Comparison of ENCODE assay signal across 7 mouse cellular contexts in genomic region chr16:17124119-17124870, GRCm38 (mm10). TPM values are rescaled to one million over a fixed set of nuclear protein-coding genes. Genes with fewer than 3 reads are reported as not detected.
A peak's percentile ranks its signal among the peaks of the same experiment; 100 is the strongest.
DNase-seq lines count a peak whose midpoint lies in the region; ATAC-seq and TF ChIP-seq lines count a peak whose summit lies in the region.

No protein-coding gene starts in this region.

- no peaks in the 10 kb centered on the region for H3K9me3 ChIP-seq in MEL (replicated peaks; ENCODE audit: insufficient read depth, low read length)
- no peaks in the 10 kb centered on the region for H3K9me3 ChIP-seq in forebrain, postnatal 0 days (ENCODE audit: low read length)

- TF ChIP-seq RAD21 in MEL (IDR thresholded peaks at IDR 0.05; ENCODE audit: low read depth, low read length), result no peak

- peaks cover 12% of the 10 kb centered on the region for H3K79me2 ChIP-seq in MEL (ENCODE audit: control insufficient read depth, insufficient read depth, low read length, poor library complexity)

- H3K4me1 ChIP-seq in MEL (ENCODE audit: control insufficient read depth in 1 of 2, insufficient read depth in 2 of 2, low read length in 2 of 2), result peaks cover 0 to 6% of the 10 kb centered on the region in 2 experiments; a peak in 1 of 4 replicates
- 0 out of 2 replicates have a peak, but pooled peaks cover 7% of the 10 kb centered on the region for H3K4me1 ChIP-seq in forebrain, postnatal 0 days (ENCODE audit: insufficient read depth)

- peak overlapping the region; percentile 53 for H3K4me2 ChIP-seq in forebrain, postnatal 0 days (ENCODE audit: low read depth)

- peak overlapping the region; percentile 75 for H3K9ac ChIP-seq in MEL (ENCODE audit: control insufficient read depth, low read depth, low read length, poor library complexity, severe bottlenecking)
- H3K9ac ChIP-seq in forebrain, postnatal 0 days, result peak overlapping the region; percentile 31; the same call in 1 of the 2 replicates

- no peak for TF ChIP-seq POLR2A in MEL (IDR thresholded peaks at IDR 0.05; ENCODE audit: control insufficient read depth in 1 of 2, insufficient read depth in 1 of 2, low read depth in 1 of 2, low read length in 2 of 2, poor library complexity in 1 of 2)

- intact Hi-C loops in left cerebral cortex, postnatal 10 days (cut with DNase I), result no loop called here

- H3K27ac ChIP-seq in MEL (ENCODE audit: control insufficient read depth, low read depth, low read length), result peak overlapping the region; percentile 22
- H3K27ac ChIP-seq in forebrain, postnatal 0 days (ENCODE audit: low read depth, low read length), result no peak overlapping the region

- peak overlapping the region; percentile 68 to 90 for H3K4me3 ChIP-seq in MEL (ENCODE audit: control insufficient read depth in 1 of 2, insufficient read depth in 1 of 2, low read depth in 2 of 2, low read length in 2 of 2)
- peak overlapping the region; percentile 27 for H3K4me3 ChIP-seq in forebrain, postnatal 0 days (ENCODE audit: low read depth, low read length)

- TF ChIP-seq EP300 in MEL (IDR thresholded peaks at IDR 0.05; ENCODE audit: low read depth in 1 of 2, low read length in 2 of 2), result no peak

- no peak for TF ChIP-seq CTCF in MEL (IDR thresholded peaks at IDR 0.05 in 2 of 3, conservative IDR thresholded peaks at IDR 0.05 in 1 of 3; ENCODE audit: control insufficient read depth in 1 of 3, insufficient read depth in 1 of 3, low read depth in 2 of 3, low read length in 3 of 3, poor library complexity in 1 of 3, severe bottlenecking in 1 of 3)
- TF ChIP-seq CTCF in forebrain, postnatal 0 days (IDR thresholded peaks at IDR 0.05; ENCODE audit: low read depth), result no peak

- H3K27me3 ChIP-seq in MEL (ENCODE audit: control insufficient read depth in 1 of 2, insufficient read depth in 2 of 2, low read length in 2 of 2), result no peaks in the 10 kb centered on the region
- no peaks in the 10 kb centered on the region for H3K27me3 ChIP-seq in forebrain, postnatal 0 days (ENCODE audit: insufficient read depth, low read length)

- 4% methylated on average over 22 of the region's 22 CpGs for WGBS in forebrain, postnatal 0 days

- peak; percentile 53 for DNase-seq in MEL (ENCODE audit: low read depth, low spot score)
- no peak for DNase-seq in forebrain, postnatal 0 days
- peak; percentile 54 for DNase-seq in thymus, postnatal 4 days
- no peak for DNase-seq in left cerebral cortex, postnatal 10 days (ENCODE audit: extremely low spot score in 1 of 2, low spot score in 2 of 2)
- DNase-seq in ovary, postnatal 10 days (ENCODE audit: low spot score), result no peak

- H3K36me3 ChIP-seq in MEL (ENCODE audit: control insufficient read depth in 1 of 2, insufficient read depth in 2 of 2, low read length in 2 of 2), result peaks cover 0 to 10% of the 10 kb centered on the region in 2 experiments; a peak in 2 of 4 replicates
- H3K36me3 ChIP-seq in forebrain, postnatal 0 days (ENCODE audit: insufficient read depth), result no peaks in the 10 kb centered on the region

- ATAC-seq in CD4-positive, CD25-positive, alpha-beta regulatory T cell, adult 4 months, result peak; percentile 10
- peak; percentile 9; the same call in 1 of the 2 replicates for ATAC-seq in forebrain, postnatal 0 days
- peak; percentile 19; the same call in 1 of the 2 replicates for ATAC-seq in megakaryocyte progenitor cell, adult 5-6 weeks (replicated peaks; ENCODE audit: poor library complexity)

TF ChIP-seq in MEL, 35 proteins besides CTCF, POLR2A, EP300 and RAD21:
- TF ChIP-seq ZKSCAN1 (IDR thresholded peaks at IDR 0.05; ENCODE audit: low read depth, low read length), result peak; percentile 42; the same call in 1 of the 2 replicates
- TF ChIP-seq SIN3A (IDR thresholded peaks at IDR 0.05; ENCODE audit: low read length), result no peak

RNA-seq across cellular contexts. Expression of gene 2610318N02Rik, which starts 0.7 kb away (rescaled TPM):
- polyA plus RNA-seq in CD4-positive, CD25-positive, alpha-beta regulatory T cell, adult 4 months (2017; shearing (Covaris generic)), result 1 to 10 TPM; 3.7 to 5.4 TPM
- 22.6 and 23.8 TPM in 2 replicates for total RNA-seq in MEL (2012; rRNA removed)
- 10 to 100 TPM in 1 of 2 experiments, not detected in 1; 80.6 TPM for polyA plus RNA-seq in MEL (2012; ENCODE audit: insufficient read depth in 1 of 2, insufficient read length in 2 of 2, low read depth in 1 of 2, low replicate concordance in 2 of 2, missing spikeins in 1 of 2)
- 3.8 and 5.4 TPM in 2 replicates for total RNA-seq in forebrain, postnatal 0 days (2014; rRNA removed)
- polyA plus RNA-seq in forebrain, postnatal 0 days (2015; fragmentation: Nextera tagmentation; extraction: Ambion mirVana), result 10.1 and 10.6 TPM in 2 replicates
- total RNA-seq in megakaryocyte progenitor cell, adult 5-6 weeks (2015), result 37.9 and 38.9 TPM in 2 replicates
- total RNA-seq in megakaryocyte progenitor cell, adult 5-6 weeks (2017), result 22.4 and 25.9 TPM in 2 replicates
- 1 to 10 TPM; 2.6 to 3.6 TPM for total RNA-seq in left cerebral cortex, postnatal 10 days (2021)

RNA-seq across cellular contexts. Expression of gene Sdf2l1, which starts 7.9 kb away (rescaled TPM):
- polyA plus RNA-seq in CD4-positive, CD25-positive, alpha-beta regulatory T cell, adult 4 months (2017; shearing (Covaris generic)), result 10 to 100 TPM; 19.7 to 22.9 TPM
- 246 and 263 TPM in 2 replicates for total RNA-seq in MEL (2012; rRNA removed)
- polyA plus RNA-seq in MEL (2012; ENCODE audit: insufficient read depth in 1 of 2, insufficient read length in 2 of 2, low read depth in 1 of 2, low replicate concordance in 2 of 2, missing spikeins in 1 of 2), result 100 to 1,000 TPM in 1 of 2 experiments, not detected in 1; 249 TPM
- total RNA-seq in forebrain, postnatal 0 days (2014; rRNA removed), result 13.5 and 19.2 TPM in 2 replicates
- 16.2 and 19.9 TPM in 2 replicates for polyA plus RNA-seq in forebrain, postnatal 0 days (2015; fragmentation: Nextera tagmentation; extraction: Ambion mirVana)
- total RNA-seq in megakaryocyte progenitor cell, adult 5-6 weeks (2015), result 197 and 208 TPM in 2 replicates
- total RNA-seq in megakaryocyte progenitor cell, adult 5-6 weeks (2017), result 162 and 222 TPM in 2 replicates
- 10 to 100 TPM; 10.5 to 11.5 TPM for total RNA-seq in left cerebral cortex, postnatal 10 days (2021)

RNA-seq across cellular contexts. Expression of gene Ppil2, which starts 13.2 kb away (rescaled TPM):
- 100 to 1,000 TPM; 221 to 254 TPM for polyA plus RNA-seq in CD4-positive, CD25-positive, alpha-beta regulatory T cell, adult 4 months (2017; shearing (Covaris generic))
- 62.1 and 62.9 TPM in 2 replicates for total RNA-seq in MEL (2012; rRNA removed)
- polyA plus RNA-seq in MEL (2012; ENCODE audit: insufficient read depth in 1 of 2, insufficient read length in 2 of 2, low read depth in 1 of 2, low replicate concordance in 2 of 2, missing spikeins in 1 of 2), result 10 to 100 TPM in 1 of 2 experiments, not detected in 1; 81.2 TPM
- 100 and 104 TPM in 2 replicates for total RNA-seq in forebrain, postnatal 0 days (2014; rRNA removed)
- polyA plus RNA-seq in forebrain, postnatal 0 days (2015; fragmentation: Nextera tagmentation; extraction: Ambion mirVana), result 99.3 and 111 TPM in 2 replicates
- 63.6 and 73.0 TPM in 2 replicates for total RNA-seq in megakaryocyte progenitor cell, adult 5-6 weeks (2015)
- 86.8 and 99.8 TPM in 2 replicates for total RNA-seq in megakaryocyte progenitor cell, adult 5-6 weeks (2017)
- 10 to 100 TPM; 84.6 to 87.7 TPM for total RNA-seq in left cerebral cortex, postnatal 10 days (2021)

RNA-seq across cellular contexts. Expression of gene Ydjc, which starts 20.1 kb away (rescaled TPM):
- 1 to 10 TPM; 6.9 to 8.4 TPM for polyA plus RNA-seq in CD4-positive, CD25-positive, alpha-beta regulatory T cell, adult 4 months (2017; shearing (Covaris generic))
- 56.7 TPM in 2 replicates for total RNA-seq in MEL (2012; rRNA removed)
- polyA plus RNA-seq in MEL (2012; ENCODE audit: insufficient read depth in 1 of 2, insufficient read length in 2 of 2, low read depth in 1 of 2, low replicate concordance in 2 of 2, missing spikeins in 1 of 2), result 10 to 100 TPM in 1 of 2 experiments, not detected in 1; 68.5 TPM
- total RNA-seq in forebrain, postnatal 0 days (2014; rRNA removed), result 57.4 and 73.2 TPM in 2 replicates
- 44.7 and 45.0 TPM in 2 replicates for polyA plus RNA-seq in forebrain, postnatal 0 days (2015; fragmentation: Nextera tagmentation; extraction: Ambion mirVana)
- total RNA-seq in megakaryocyte progenitor cell, adult 5-6 weeks (2015), result 25.7 TPM in 2 replicates
- total RNA-seq in megakaryocyte progenitor cell, adult 5-6 weeks (2017), result 23.5 and 24.4 TPM in 2 replicates
- total RNA-seq in left cerebral cortex, postnatal 10 days (2021), result 10 to 100 TPM; 49.7 to 52.4 TPM

RNA-seq across cellular contexts. Expression of gene Ccdc116, which starts 22.7 kb away (rescaled TPM):
- polyA plus RNA-seq in CD4-positive, CD25-positive, alpha-beta regulatory T cell, adult 4 months (2017; shearing (Covaris generic)), result 1 to 10 TPM in 1 of 2 experiments, under 1 TPM in 1; 0.58 to 1.4 TPM
- total RNA-seq in MEL (2012; rRNA removed), result 3.4 and 4.9 TPM in 2 replicates
- 1 to 10 TPM in 1 of 2 experiments, not detected in 1; 7.9 TPM for polyA plus RNA-seq in MEL (2012; ENCODE audit: insufficient read depth in 1 of 2, insufficient read length in 2 of 2, low read depth in 1 of 2, low replicate concordance in 2 of 2, missing spikeins in 1 of 2)
- total RNA-seq in forebrain, postnatal 0 days (2014; rRNA removed), result 5.5 and 6.2 TPM in 2 replicates
- polyA plus RNA-seq in forebrain, postnatal 0 days (2015; fragmentation: Nextera tagmentation; extraction: Ambion mirVana), result 2.5 and 4.1 TPM in 2 replicates
- total RNA-seq in megakaryocyte progenitor cell, adult 5-6 weeks (2015), result 2.2 and 4.8 TPM in 2 replicates
- 2.0 and 8.1 TPM in 2 replicates for total RNA-seq in megakaryocyte progenitor cell, adult 5-6 weeks (2017)
- total RNA-seq in left cerebral cortex, postnatal 10 days (2021), result 1 to 10 TPM; 7.7 to 8.7 TPM

Comparison
In these comparisons a context has a peak if more than half of its experiments do, and no peak if none do; other contexts are left out.
1. DNase-seq: peak in MEL (single experiment) and thymus, postnatal 4 days (single experiment); none in forebrain, postnatal 0 days (single experiment), left cerebral cortex, postnatal 10 days (0 of 2) and ovary, postnatal 10 days (single experiment).
2. Peak in every context shown above with its lines, with median percentiles within 50 percentile points of each other: ATAC-seq.